ENCODE assay signal across 26 mouse cellular contexts in the genomic region with DNA sequence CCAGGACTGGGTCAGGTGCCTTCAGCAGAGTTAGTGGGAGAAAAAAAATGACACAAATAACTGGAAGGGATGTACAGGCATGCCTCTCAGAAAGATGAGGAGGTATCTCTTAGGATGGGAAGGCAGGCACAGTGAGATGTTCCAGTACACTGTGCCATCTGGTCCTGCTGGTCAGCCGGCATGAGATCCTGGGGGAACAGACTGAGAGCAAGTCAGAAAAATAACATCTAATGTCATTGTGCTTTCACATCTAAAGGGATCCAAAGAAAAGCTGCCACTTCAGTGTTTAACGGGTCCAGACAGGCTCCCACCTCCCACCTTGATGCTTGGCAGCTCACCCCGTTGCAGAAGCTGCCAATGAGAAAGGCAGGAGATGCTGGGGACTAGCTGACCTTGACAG. TPM values are rescaled to one million over a fixed set of nuclear protein-coding genes. Genes with fewer than 3 reads are reported as not detected.
DNase-seq lines count a peak whose midpoint lies in the region; ATAC-seq and TF ChIP-seq lines count a peak whose summit lies in the region.
"Had no signal": no experiment of that assay in that cellular context is flagged by ENCODE, and none has a peak within 500 bp of the region (broad histone marks: within the 10 kb centered on the region; RNA-seq: fewer than 3 reads in every experiment).

No protein-coding gene starts in this region.

- H3K27me3 ChIP-seq in heart, embryonic 11.5 days (ENCODE audit: control insufficient read depth, insufficient read depth, low read length) = no peaks in the 10 kb centered on the region
- H3K27me3 ChIP-seq: CH12.LX; embryonic facial prominence, embryonic 12.5 days; forebrain, embryonic 13.5 days; hindbrain, embryonic 12.5 days; intestine, embryonic 15.5 days; kidney, embryonic 15.5 days; midbrain, embryonic 15.5 days had no signal

- 0 out of 2 replicates have a peak, but pooled peaks cover 2% of the 10 kb centered on the region for H3K9me3 ChIP-seq in heart, embryonic 11.5 days (replicated peaks; ENCODE audit: control insufficient read depth, low read length)
- H3K9me3 ChIP-seq: intestine, embryonic 15.5 days had no signal

- 0 out of 2 replicates have a peak overlapping the region, but pooled peaks have one; percentile 22 for H3K9ac ChIP-seq in heart, embryonic 11.5 days (ENCODE audit: low read depth, low read length)
- H3K9ac ChIP-seq: embryonic facial prominence, embryonic 12.5 days; forebrain, embryonic 13.5 days; hindbrain, embryonic 12.5 days; intestine, embryonic 15.5 days; kidney, embryonic 15.5 days; midbrain, embryonic 15.5 days had no signal

- H3K4me2 ChIP-seq in heart, embryonic 11.5 days = no peak overlapping the region
- H3K4me2 ChIP-seq: embryonic facial prominence, embryonic 12.5 days; forebrain, embryonic 13.5 days; hindbrain, embryonic 12.5 days; intestine, embryonic 15.5 days; kidney, embryonic 15.5 days; liver, embryonic 11.5 days; midbrain, embryonic 15.5 days had no signal

- H3K4me3 ChIP-seq in heart, embryonic 11.5 days (ENCODE audit: low read depth, low read length) = no peak overlapping the region
- H3K4me3 ChIP-seq in layer of hippocampus, adult 2 months = no peak overlapping the region
- H3K4me3 ChIP-seq: embryonic facial prominence, embryonic 12.5 days; erythroblast, embryonic 14.5 days; forebrain, embryonic 13.5 days; heart, embryonic 10.5 days; hindbrain, embryonic 12.5 days; intestine, embryonic 15.5 days; kidney, embryonic 15.5 days; left cerebral cortex, adult 2 months; megakaryocyte, embryonic 14.5 days; midbrain, embryonic 15.5 days had no signal

- no peak for DNase-seq in heart, adult 11 months
- DNase-seq in layer of hippocampus, adult 2 months (ENCODE audit: low spot score in 2 of 2) = peak in 1 of 2 experiments; percentile 19
- DNase-seq in layer of hippocampus, adult 9-10 months (ENCODE audit: low spot score) = no peak
- peak; percentile 86 to 94 for DNase-seq in cerebellum, adult 18-20 months
- peak; percentile 88 to 89 for DNase-seq in cerebellum, postnatal 25 days
- no peak for DNase-seq in right cerebral cortex, adult 18-20 months
- no peak for DNase-seq in testis, postnatal 14 days (ENCODE audit: low spot score)
- DNase-seq: adrenal gland, postnatal 14 days; gastrocnemius, postnatal 36 days; lung, adult 18-20 months; retina, postnatal 1 day; thymus, postnatal 25 days had no signal

- no peak for TF ChIP-seq CTCF in layer of hippocampus, adult 2 months (conservative IDR thresholded peaks at IDR 0.05)

- peaks cover 6% of the 10 kb centered on the region; the same call in 1 of the 2 replicates for H3K4me1 ChIP-seq in heart, embryonic 11.5 days (ENCODE audit: control insufficient read depth, insufficient read depth, low read length)
- H3K4me1 ChIP-seq: embryonic facial prominence, embryonic 12.5 days; forebrain, embryonic 13.5 days; intestine, embryonic 15.5 days; kidney, embryonic 15.5 days; midbrain, embryonic 15.5 days had no signal

- 56% methylated on average over 3 of the region's 3 CpGs for WGBS in heart, embryonic 11.5 days (ENCODE audit: insufficient replicate concordance)

- ATAC-seq in heart, embryonic 11.5 days (replicated peaks; ENCODE audit: insufficient number of reproducible peaks, low FRiP score, low TSS enrichment) = no peak
- ATAC-seq: forebrain, embryonic 13.5 days; intestine, embryonic 15.5 days; midbrain, embryonic 15.5 days had no signal

- H3K27ac ChIP-seq in heart, embryonic 11.5 days (ENCODE audit: low read depth, low read length) = peak overlapping the region; percentile 29; the same call in 1 of the 2 replicates
- peak overlapping the region; percentile 53; the same call in 1 of the 2 replicates for H3K27ac ChIP-seq in layer of hippocampus, adult 2 months
- H3K27ac ChIP-seq: embryonic facial prominence, embryonic 12.5 days; forebrain, embryonic 13.5 days; heart, embryonic 10.5 days; hindbrain, embryonic 12.5 days; intestine, embryonic 15.5 days; kidney, embryonic 15.5 days; left cerebral cortex, adult 2 months; midbrain, embryonic 15.5 days; stomach, postnatal 0 days had no signal

- no peaks in the 10 kb centered on the region for H3K36me3 ChIP-seq in heart, embryonic 11.5 days (ENCODE audit: control insufficient read depth, insufficient read depth, low read length)
- H3K36me3 ChIP-seq: embryonic facial prominence, embryonic 12.5 days; heart, embryonic 10.5 days; hindbrain, embryonic 12.5 days; intestine, embryonic 15.5 days; kidney, embryonic 15.5 days; midbrain, embryonic 15.5 days had no signal

RNA-seq across cellular contexts. Expression of gene Plek2, which starts 45.7 kb away (rescaled TPM):
- polyA plus RNA-seq in heart, embryonic 11.5 days (2014; fragmentation: Nextera tagmentation; extraction: Ambion mirVana) = 10.6 and 13.1 TPM in 2 replicates
- total RNA-seq in layer of hippocampus, adult 2 months (2021) = under 1 TPM in 1 of 2 experiments, not detected in 1; 0.23 TPM

RNA-seq across cellular contexts. Expression of gene Tmem229b, which starts 54.9 kb away (rescaled TPM):
- 1.6 and 1.8 TPM in 2 replicates for polyA plus RNA-seq in heart, embryonic 11.5 days (2014; fragmentation: Nextera tagmentation; extraction: Ambion mirVana)
- total RNA-seq in layer of hippocampus, adult 2 months (2021) = 10 to 100 TPM; 27.2 TPM

Comparison
In these comparisons a context has a peak if more than half of its experiments do, and no peak if none do; other contexts are left out.
1. DNase-seq: peak in cerebellum, adult 18-20 months (2 of 2) and cerebellum, postnatal 25 days (2 of 2); none in heart, adult 11 months (single experiment), layer of hippocampus, adult 9-10 months (single experiment), right cerebral cortex, adult 18-20 months (single experiment) and testis, postnatal 14 days (single experiment).